Mouse (Mus musculus) kidney, embryonic 14.5 days (tissue): ENCODE measurements at regions not wholly inside any gene's neighbourhood (a gene's known extent, or its start where the extent isn't known, plus 50 kb on each side); places are given as distances from the start of the nearest gene placed in this dataset.

Source experiments
- ATAC-seq: fragments of 200-750 bp; cut with Nextera tagmentation; 2 replicates; pipeline ENCODE4 v1.8.0; 2017; ENCODE audit warnings: moderate number of reproducible peaks, mild to moderate bottlenecking, moderate TSS enrichment, moderate library complexity; ENCODE audit not compliant: low FRiP score, low TSS enrichment
- H3K27ac ChIP-seq: fragments of 300-500 bp; sonication (generic); 2 replicates; pipeline ENCODE4 v1.5.1; 2014; ENCODE audit warnings: low read depth, mild to moderate bottlenecking, low read length, moderate library complexity, mixed read lengths
- H3K27me3 ChIP-seq: fragments of 300-500 bp; sonication (generic); 2 replicates; pipeline ENCODE4 v1.6.1; 2014; ENCODE audit warnings: mild to moderate bottlenecking, low read length; ENCODE audit not compliant: control insufficient read depth, insufficient read depth
- H3K36me3 ChIP-seq: fragments of 300-500 bp; sonication (generic); 2 replicates; pipeline ENCODE4 v1.6.1; 2014; ENCODE audit warnings: low read length, mixed read lengths; ENCODE audit not compliant: control insufficient read depth, insufficient read depth
- H3K4me1 ChIP-seq: fragments of 300-500 bp; sonication (generic); 2 replicates; pipeline ENCODE4 v1.6.1; 2014; ENCODE audit warnings: low read length, mixed read lengths; ENCODE audit not compliant: control insufficient read depth, insufficient read depth
- H3K4me2 ChIP-seq: fragments of 300-500 bp; sonication (generic); replicated peaks from 2 replicates; pipeline ENCODE4 v1.6.1; 2014; ENCODE audit warnings: low read depth, mild to moderate bottlenecking, low read length
- H3K4me3 ChIP-seq: fragments of 300-500 bp; sonication (generic); 2 replicates; pipeline ENCODE4 v1.5.1; 2014; ENCODE audit warnings: mild to moderate bottlenecking, low read length
- H3K9ac ChIP-seq: fragments of 300-500 bp; sonication (generic); 2 replicates; pipeline ENCODE4 v1.6.1; 2014; ENCODE audit warnings: low read depth, mild to moderate bottlenecking, low read length, moderate library complexity
- H3K9me3 ChIP-seq: fragments of 300-500 bp; sonication (generic); 2 replicates; pipeline ENCODE4 v1.6.1; 2016; ENCODE audit warnings: low read length; ENCODE audit not compliant: control insufficient read depth
- WGBS: fragments of 180-500 bp; shearing (Covaris S2); extraction: QIAGEN DNeasy Blood & Tissue Kit; methylation state at CpG from one replicate; pipeline ENCODE4 v1.1.7; 2014; 5-methylcytosine and 5-hydroxymethylcytosine counted together

DNA sequence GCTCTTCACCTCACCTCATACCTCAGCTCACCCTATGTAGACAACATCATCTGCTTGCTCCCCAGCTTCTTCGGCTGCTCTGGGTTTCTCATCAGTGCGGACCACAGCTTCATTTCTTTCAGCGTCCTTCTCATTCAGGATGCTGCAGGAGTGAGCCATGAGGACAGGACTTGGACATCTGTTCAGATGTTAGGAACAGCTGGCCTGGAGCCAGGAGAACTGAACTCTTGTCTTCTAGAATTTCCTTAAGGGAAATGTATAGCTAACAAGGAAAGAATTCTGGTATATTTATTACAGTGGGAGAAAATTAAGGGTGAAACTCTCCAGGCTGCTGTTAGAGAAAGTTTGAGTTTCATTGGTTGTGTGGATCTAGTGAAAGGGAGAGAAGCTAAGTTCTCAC, 167.1 kb downstream of the Drd1 start:
- Histone ChIP-seq H3K9ac (no peak overlapping the region), H3K4me1 (no peaks in the 10 kb centered on the region), H3K36me3 (no peaks in the 10 kb centered on the region), H3K9me3 (no peaks in the 10 kb centered on the region), H3K27me3 (no peaks in the 10 kb centered on the region), H3K27ac (no peak overlapping the region), H3K4me3 (no peak overlapping the region), H3K4me2 (no peak overlapping the region)
- 84% methylated on average over 3 of the region's 3 CpGs for WGBS
- no peak for ATAC-seq

DNA sequence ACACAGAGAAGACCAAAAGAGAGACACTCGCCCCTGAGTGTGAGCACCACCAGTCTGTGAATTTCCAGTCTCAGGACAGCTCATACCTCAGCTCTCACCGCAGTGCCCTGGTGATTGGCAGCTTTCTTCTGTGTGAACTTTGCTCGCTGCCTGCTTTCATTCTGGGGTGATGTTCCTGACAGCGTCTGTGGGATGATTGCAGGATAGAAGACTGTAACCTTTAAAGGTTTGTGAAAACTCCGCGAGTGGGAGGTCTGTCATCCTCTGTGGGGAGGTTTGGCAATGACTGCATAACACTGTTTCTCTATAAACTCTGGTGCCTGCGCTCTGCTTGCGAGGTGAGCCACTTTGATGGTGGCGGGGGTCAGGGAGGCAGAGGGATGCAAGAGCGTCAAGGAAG, 169.7 kb downstream of the Drd1 start:
- Histone ChIP-seq H3K4me1 (no peaks in the 10 kb centered on the region), H3K9me3 (no peaks in the 10 kb centered on the region), H3K27me3 (no peaks in the 10 kb centered on the region), H3K27ac (no peak overlapping the region), H3K4me3 (no peak overlapping the region), H3K4me2 (no peak overlapping the region), H3K36me3 (no peaks in the 10 kb centered on the region), H3K9ac (no peak overlapping the region)
- 81% methylated on average over 10 of the region's 10 CpGs for WGBS
- no peak for ATAC-seq

DNA sequence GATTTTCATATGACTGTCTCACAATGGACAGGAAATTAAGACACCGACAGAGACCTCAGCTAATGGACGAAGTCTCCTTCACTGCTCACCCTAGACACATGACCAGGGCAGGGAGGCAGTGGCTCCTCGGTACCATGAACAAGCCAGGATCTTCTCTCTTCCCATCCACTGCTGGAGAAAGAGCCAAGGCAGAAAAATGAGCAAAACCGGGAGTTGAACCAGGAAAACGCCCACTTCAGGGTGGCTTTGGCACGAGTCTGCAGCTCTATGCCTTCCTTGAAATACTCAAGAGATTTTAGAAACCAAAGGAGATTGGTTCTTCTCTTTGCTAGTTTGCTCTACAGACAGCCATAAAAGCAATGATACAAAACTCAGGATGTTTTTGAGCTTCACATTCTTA, 172.3 kb downstream of the Drd1 start:
- no peak overlapping the region for H3K27ac ChIP-seq
- 88% methylated on average over 6 of the region's 6 CpGs for WGBS
- ATAC-seq: no peak

DNA sequence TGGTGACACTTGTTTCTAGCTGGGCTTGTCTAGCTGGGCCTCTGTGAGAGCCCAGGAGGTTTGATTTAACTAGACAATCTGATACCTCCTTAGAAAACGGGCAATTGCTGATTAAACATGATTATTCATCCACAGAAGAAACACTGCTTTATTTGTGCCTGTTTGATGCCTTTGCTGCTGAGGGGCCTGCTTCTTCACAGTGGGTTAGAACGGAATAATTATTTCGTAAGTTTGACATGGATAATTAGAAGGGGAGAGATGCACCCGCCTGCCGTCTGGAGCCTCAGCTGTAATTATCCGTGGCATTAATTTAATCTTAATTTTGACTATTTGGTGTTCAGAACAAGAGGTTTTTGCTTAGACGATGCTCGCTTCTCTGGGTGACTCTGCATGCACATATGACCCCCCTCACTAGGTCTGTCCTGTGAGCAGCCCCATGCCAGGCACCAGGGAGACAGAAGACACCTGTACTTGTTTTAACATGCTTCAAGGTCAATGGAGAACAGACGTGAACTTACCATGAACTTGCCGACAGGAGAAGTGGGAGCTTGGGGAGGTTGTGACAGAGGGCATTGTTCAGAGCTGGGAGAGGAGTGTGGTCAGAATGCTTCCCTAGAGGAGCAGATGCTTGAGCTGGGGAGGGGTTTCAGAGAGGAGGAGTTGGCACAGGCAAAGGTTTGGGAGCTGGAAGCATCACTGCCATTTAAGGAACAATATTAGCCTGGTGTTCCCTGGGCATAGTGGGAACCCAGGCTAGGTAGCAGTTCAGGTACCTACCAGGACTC, 174.8 kb downstream of the Drd1 start:
- no peaks in the 10 kb centered on the region for H3K9me3 ChIP-seq
- WGBS: 72% methylated on average over 10 of the region's 10 CpGs
- no peak overlapping the region for H3K4me2 ChIP-seq
- H3K27me3 ChIP-seq: no peaks in the 10 kb centered on the region
- no peaks in the 10 kb centered on the region for H3K36me3 ChIP-seq
- no peak overlapping the region for H3K9ac ChIP-seq
- ATAC-seq: no peak
- no peak overlapping the region for H3K27ac ChIP-seq
- H3K4me3 ChIP-seq: no peak overlapping the region
- no peaks in the 10 kb centered on the region for H3K4me1 ChIP-seq

More for the DNA sequence above, 172.3 kb downstream of the Drd1 start:
- Histone ChIP-seq H3K4me3 (no peak overlapping the region), H3K4me1 (no peaks in the 10 kb centered on the region), H3K9me3 (no peaks in the 10 kb centered on the region), H3K4me2 (no peak overlapping the region), H3K9ac (no peak overlapping the region), H3K27me3 (no peaks in the 10 kb centered on the region), H3K36me3 (no peaks in the 10 kb centered on the region)

DNA sequence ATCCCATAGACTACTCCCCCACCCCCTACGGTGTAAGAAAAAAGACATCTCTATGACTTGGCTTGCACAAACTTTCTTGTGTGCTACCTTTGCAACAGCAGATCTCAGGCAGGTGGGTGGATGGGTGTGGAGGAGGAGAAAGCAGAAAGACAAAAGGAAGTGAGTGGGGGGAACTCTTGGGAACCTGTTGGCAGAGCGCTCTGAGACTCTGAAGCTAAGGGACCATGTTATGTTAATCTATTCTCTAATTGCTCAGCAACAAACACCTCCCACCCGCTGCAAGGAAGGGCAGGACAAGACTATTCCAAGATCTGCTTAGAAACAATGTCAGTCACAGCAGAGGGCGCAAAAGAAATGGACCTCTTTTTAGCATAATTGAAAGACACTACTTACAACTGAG, 180.0 kb downstream of the Drd1 start:
- no peak for ATAC-seq
- Histone ChIP-seq H3K4me2 (no peak overlapping the region), H3K9me3 (no peaks in the 10 kb centered on the region), H3K4me1 (no peaks in the 10 kb centered on the region), H3K4me3 (no peak overlapping the region), H3K9ac (no peak overlapping the region), H3K36me3 (no peaks in the 10 kb centered on the region), H3K27ac (no peak overlapping the region), H3K27me3 (no peaks in the 10 kb centered on the region)
- WGBS: 77% methylated on average over 4 of the region's 4 CpGs

DNA sequence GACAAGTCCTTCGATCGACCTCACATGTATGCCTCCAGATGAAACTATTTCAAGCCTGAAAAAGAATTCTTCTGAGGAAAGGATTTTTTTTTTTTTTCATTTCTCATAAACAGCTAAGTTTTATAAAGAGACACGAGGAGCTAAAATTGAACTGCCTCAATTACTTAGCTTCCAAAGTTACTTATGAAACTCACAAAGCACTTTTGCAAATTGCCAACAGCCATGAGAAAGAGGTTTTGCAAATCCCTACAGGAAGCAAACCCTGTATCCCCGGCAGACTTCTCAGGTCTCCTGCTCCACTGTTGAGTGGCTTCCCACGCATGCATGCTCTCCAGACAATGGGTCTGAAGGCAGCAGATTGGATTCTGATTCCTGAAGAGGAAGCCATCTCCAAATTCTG, 190.2 kb downstream of the Drd1 start:
- no peak for ATAC-seq
- H3K4me1 ChIP-seq: no peaks in the 10 kb centered on the region
- WGBS: 85% methylated on average over 5 of the region's 5 CpGs
- no peak overlapping the region for H3K4me2 ChIP-seq
- H3K36me3 ChIP-seq: no peaks in the 10 kb centered on the region
- H3K9me3 ChIP-seq: no peaks in the 10 kb centered on the region
- no peak overlapping the region for H3K9ac ChIP-seq
- no peak overlapping the region for H3K27ac ChIP-seq
- H3K4me3 ChIP-seq: no peak overlapping the region
- H3K27me3 ChIP-seq: no peaks in the 10 kb centered on the region

DNA sequence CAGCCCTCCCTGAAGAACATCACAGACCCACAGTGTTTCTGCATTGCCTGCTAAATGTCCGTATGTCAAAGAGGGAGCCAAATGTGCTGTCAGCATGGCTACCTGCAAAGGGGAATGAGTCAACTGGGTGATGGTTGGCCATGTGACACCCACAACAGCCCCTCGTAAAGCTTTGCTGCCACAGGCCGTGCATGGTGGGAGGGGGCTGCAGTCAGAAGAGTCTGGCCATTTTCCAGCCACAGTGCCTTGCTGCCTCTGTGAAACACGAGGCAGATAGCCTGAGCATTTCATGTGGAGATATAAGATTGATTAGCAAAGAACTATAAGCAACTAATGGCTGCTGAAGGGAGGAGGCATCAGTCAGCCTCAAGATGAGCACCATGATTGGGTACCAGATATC, 193.2 kb downstream of the Drd1 start:
- Histone ChIP-seq H3K4me3 (no peak overlapping the region), H3K4me1 (no peaks in the 10 kb centered on the region), H3K27me3 (no peaks in the 10 kb centered on the region), H3K4me2 (no peak overlapping the region), H3K27ac (no peak overlapping the region), H3K9me3 (no peaks in the 10 kb centered on the region), H3K9ac (no peak overlapping the region), H3K36me3 (no peaks in the 10 kb centered on the region)
- no peak for ATAC-seq
- WGBS: 12% methylated on average over 4 of the region's 4 CpGs

DNA sequence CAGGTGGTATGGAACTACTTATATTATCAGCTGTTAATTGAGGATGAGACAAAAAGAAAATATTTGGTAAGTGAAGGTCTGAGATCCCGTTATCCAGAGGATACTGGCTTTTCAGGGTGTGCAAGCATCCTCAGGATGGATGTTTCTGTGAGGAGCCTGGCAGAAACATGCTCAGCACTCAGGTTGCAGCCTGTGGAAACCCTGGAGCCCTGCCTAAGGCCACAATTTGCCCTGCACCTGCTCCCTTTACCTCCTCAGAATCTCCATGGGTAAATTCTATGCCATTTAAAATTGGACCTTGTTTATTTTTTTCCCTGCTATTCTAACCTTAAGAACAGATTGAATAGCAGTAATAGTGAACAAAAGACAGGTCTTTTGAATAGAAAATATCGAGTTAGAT, 201.3 kb downstream of the Drd1 start:
- Histone ChIP-seq H3K9me3 (no peaks in the 10 kb centered on the region), H3K27me3 (no peaks in the 10 kb centered on the region), H3K27ac (no peak overlapping the region), H3K4me1 (no peaks in the 10 kb centered on the region), H3K36me3 (no peaks in the 10 kb centered on the region), H3K4me3 (no peak overlapping the region), H3K9ac (no peak overlapping the region), H3K4me2 (no peak overlapping the region)
- 78% methylated on average over 2 of the region's 2 CpGs for WGBS
- no peak for ATAC-seq

DNA sequence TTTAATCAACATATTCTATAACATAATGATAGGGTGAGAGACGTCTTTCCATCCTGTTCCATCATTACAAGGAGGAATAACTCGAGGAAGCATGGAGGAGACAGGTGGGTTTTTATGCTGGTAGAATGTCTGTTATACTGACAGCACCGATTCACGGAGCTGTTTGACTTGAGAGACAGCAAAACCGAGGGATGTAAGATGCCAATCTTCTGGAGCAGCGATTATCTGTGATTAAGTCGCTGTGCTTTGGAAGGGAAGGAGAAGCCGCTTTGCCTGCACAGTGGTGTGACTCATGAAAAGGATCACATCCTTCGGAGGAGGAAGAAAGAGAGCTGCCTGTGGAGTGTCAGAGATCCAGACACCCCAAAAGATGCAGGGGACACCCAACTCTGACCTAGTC, 205.4 kb downstream of the Drd1 start:
- ATAC-seq: no peak
- Histone ChIP-seq H3K9me3 (no peaks in the 10 kb centered on the region), H3K4me3 (no peak overlapping the region), H3K4me1 (no peaks in the 10 kb centered on the region), H3K27ac (no peak overlapping the region), H3K4me2 (no peak overlapping the region), H3K9ac (no peak overlapping the region), H3K27me3 (no peaks in the 10 kb centered on the region), H3K36me3 (no peaks in the 10 kb centered on the region)
- WGBS: 87% methylated on average over 9 of the region's 9 CpGs
